Mouse (Mus musculus): ENCODE measurements around the gene Fat4. TPM values are rescaled to one million over a fixed set of nuclear protein-coding genes. Genes with fewer than 3 reads are reported as not detected.

Fat4 gene
- not detected in 2 replicates for total RNA-seq (2012; rRNA removed)
- total RNA-seq (2014; rRNA removed): not detected in 2 replicates
- not detected in 2 replicates for polyA plus RNA-seq (2012; ENCODE audit: insufficient read length, low read depth)

- H3K27ac ChIP-seq (ENCODE audit: insufficient read depth, low read depth): no peak within 1 kb of the TSS
- no peaks in the 10 kb centered on the region for H3K36me3 ChIP-seq (replicated peaks in 1 of 2; ENCODE audit: control insufficient read depth in 1 of 2, insufficient read depth in 1 of 2, low read length in 1 of 2)
- no peak within 1 kb of the TSS for H3K4me3 ChIP-seq (replicated peaks in 1 of 3; ENCODE audit: low read depth in 2 of 3, low read length in 2 of 3, poor library complexity in 1 of 3)
- H3K9ac ChIP-seq (ENCODE audit: insufficient read depth, low read depth): no peak within 1 kb of the TSS
- H3K79me2 ChIP-seq (replicated peaks; ENCODE audit: control insufficient read depth, extremely low read depth, insufficient read depth, poor library complexity, severe bottlenecking): no peaks in the 10 kb centered on the region
- H3K9me3 ChIP-seq (replicated peaks; ENCODE audit: low read length): peaks cover 35% of the 10 kb centered on the region
- no peaks in the 10 kb centered on the region for H3K27me3 ChIP-seq (replicated peaks)
- DNase-seq (ENCODE audit: extremely low read depth): no peak
- dilution Hi-C loops (cut with MboI; ENCODE audit: extremely low pct_ligation_motif_present, extremely low pct_unique_long_range_greater_than_20kb, low sequenced_read_pairs): no loop called here
- H3K4me2 ChIP-seq (ENCODE audit: insufficient read depth, low read depth, poor library complexity, severe bottlenecking): no peak within 1 kb of the TSS
- H3K4me1 ChIP-seq (ENCODE audit: control insufficient read depth in 1 of 2, insufficient read depth in 2 of 2): no peaks in the 10 kb centered on the region
- in situ Hi-C loops (cut with MboI; ENCODE audit: low pct_ligation_motif_present, low pct_unique_long_range_greater_than_20kb, low sequenced_read_pairs): loop anchor here (25.0 kb wide), 2 partner anchors 925 to 1525 kb away; no protein-coding TSS in a partner anchor
- TF ChIP-seq MYC (IDR thresholded peaks at IDR 0.05; ENCODE audit: low read depth, low read length): no peak
- no peak for TF ChIP-seq ZC3H11A (IDR thresholded peaks at IDR 0.05; ENCODE audit: low read depth, low read length)
- TF ChIP-seq TCF12 (IDR thresholded peaks at IDR 0.05; ENCODE audit: low read depth, low read length): no peak
- TF ChIP-seq CTCF (conservative IDR thresholded peaks at IDR 0.05 in 1 of 2, IDR thresholded peaks at IDR 0.05 in 1 of 2; ENCODE audit: low read depth in 2 of 2, low read length in 2 of 2): no peak
- no peak for TF ChIP-seq MAX (IDR thresholded peaks at IDR 0.05; ENCODE audit: low read length)
- no peak for TF ChIP-seq HCFC1 (IDR thresholded peaks at IDR 0.05; ENCODE audit: low read depth, low read length)
- TF ChIP-seq E2F4 (IDR thresholded peaks at IDR 0.05; ENCODE audit: insufficient replicate concordance, low read depth, low read length): no peak
- no peak for TF ChIP-seq CHD2 (IDR thresholded peaks at IDR 0.05; ENCODE audit: low read length)
- no peak for TF ChIP-seq RCOR1 (conservative IDR thresholded peaks at IDR 0.05; ENCODE audit: low read depth, low read length)
- no peak for TF ChIP-seq POLR2A (IDR thresholded peaks at IDR 0.05; ENCODE audit: low read depth, low read length)
- TF ChIP-seq MAFK (IDR thresholded peaks at IDR 0.05; ENCODE audit: insufficient replicate concordance, low read length): no peak
Measured at GRCm38 (mm10) chr3:38886890-38887355, at the start of gene Fat4. TSS of gene Fat4 (plus strand) at chr3:38886940.

GRCm38 (mm10) chr3:38839438-38839837 lies 47.3 kb upstream of the Fat4 start:
- dilution Hi-C loops (cut with MboI; ENCODE audit: extremely low pct_ligation_motif_present, extremely low pct_unique_long_range_greater_than_20kb, low sequenced_read_pairs) (no loop called here), in situ Hi-C loops (cut with MboI; ENCODE audit: low pct_ligation_motif_present, low pct_unique_long_range_greater_than_20kb, low sequenced_read_pairs) (no loop called here)
- no peaks in the 10 kb centered on the region for H3K79me2 ChIP-seq (replicated peaks; ENCODE audit: control insufficient read depth, extremely low read depth, insufficient read depth, poor library complexity, severe bottlenecking)
- H3K4me2 ChIP-seq (ENCODE audit: insufficient read depth, low read depth, poor library complexity, severe bottlenecking): no peak overlapping the region
- H3K4me1 ChIP-seq (ENCODE audit: control insufficient read depth in 1 of 2, insufficient read depth in 2 of 2): no peaks in the 10 kb centered on the region
- no peaks in the 10 kb centered on the region for H3K27me3 ChIP-seq (replicated peaks)
- H3K9me3 ChIP-seq (replicated peaks; ENCODE audit: low read length): peaks cover 2% of the 10 kb centered on the region
- TF ChIP-seq EP300 (IDR thresholded peaks at IDR 0.05; ENCODE audit: low read length): no peak
- no peak for TF ChIP-seq CHD1 (IDR thresholded peaks at IDR 0.05; ENCODE audit: low read depth, low read length)
- no peak for TF ChIP-seq ZC3H11A (IDR thresholded peaks at IDR 0.05; ENCODE audit: low read depth, low read length)
- TF ChIP-seq UBTF (IDR thresholded peaks at IDR 0.05; ENCODE audit: low read depth, low read length): no peak
- TF ChIP-seq ELF1 (IDR thresholded peaks at IDR 0.05; ENCODE audit: low read depth, low read length): no peak
- no peak for TF ChIP-seq GABPA (IDR thresholded peaks at IDR 0.05; ENCODE audit: insufficient replicate concordance, low read depth, low read length)
- TF ChIP-seq USF1 (IDR thresholded peaks at IDR 0.05; ENCODE audit: low read depth, low read length): no peak
- no peak for TF ChIP-seq JUND (conservative IDR thresholded peaks at IDR 0.05; ENCODE audit: low read depth, low read length)
- no peak for TF ChIP-seq KAT2A (IDR thresholded peaks at IDR 0.05; ENCODE audit: insufficient replicate concordance, low read length)
- H3K4me3 ChIP-seq (replicated peaks in 1 of 3; ENCODE audit: low read depth in 2 of 3, low read length in 2 of 3, poor library complexity in 1 of 3): no peak overlapping the region
- no peak for DNase-seq (ENCODE audit: extremely low read depth)
- no peak overlapping the region for H3K27ac ChIP-seq (ENCODE audit: insufficient read depth, low read depth)
- no peaks in the 10 kb centered on the region for H3K36me3 ChIP-seq (replicated peaks in 1 of 2; ENCODE audit: control insufficient read depth in 1 of 2, insufficient read depth in 1 of 2, low read length in 1 of 2)
- H3K9ac ChIP-seq (ENCODE audit: insufficient read depth, low read depth): no peak overlapping the region

Measured in CH12.LX (cell line).